Mouse (Mus musculus): ENCODE measurements around the gene Mical2. TPM values are rescaled to one million over a fixed set of nuclear protein-coding genes. Genes with fewer than 3 reads are reported as not detected.
A peak's percentile ranks its signal among the peaks of the same experiment; 100 is the strongest.

The Mical2 gene
- polyA plus RNA-seq, 1 experiment from 2014 or later: 1.9 TPM

- 81% methylated on average over 8 of the region's 8 CpGs for WGBS
- Histone ChIP-seq H3K4me2 (no peak overlapping the region), H3K27ac (replicated peaks) (no peak overlapping the region), H3K27me3 (no peaks in the 10 kb centered on the region), H3K4me3 (no peak overlapping the region), H3K9ac (no peak overlapping the region), H3K36me3 (no peaks in the 10 kb centered on the region), H3K9me3 (no peaks in the 10 kb centered on the region), H3K4me1 (replicated peaks) (no peaks in the 10 kb centered on the region; the same call in 1 of the 2 replicates)
- ATAC-seq (ENCODE audit: low read depth): no peak
These were observed 179.9 kb downstream of the Mical2 start for GRCm38 (mm10) chr7:112405578-112405977.

GRCm38 (mm10) chr7:112407597-112407996 lies 181.9 kb downstream of the Mical2 start:
- no peak for ATAC-seq (ENCODE audit: low read depth)
- Histone ChIP-seq H3K4me1 (replicated peaks) (no peaks in the 10 kb centered on the region; the same call in 1 of the 2 replicates), H3K36me3 (no peaks in the 10 kb centered on the region), H3K4me3 (no peak overlapping the region), H3K27ac (replicated peaks) (no peak overlapping the region), H3K27me3 (no peaks in the 10 kb centered on the region), H3K9me3 (no peaks in the 10 kb centered on the region), H3K4me2 (no peak overlapping the region), H3K9ac (no peak overlapping the region)
- WGBS: 65% methylated on average over 7 of the region's 7 CpGs

- Histone ChIP-seq H3K36me3 (no peaks in the 10 kb centered on the region), H3K9ac (no peak overlapping the region), H3K4me1 (replicated peaks) (no peaks in the 10 kb centered on the region; the same call in 1 of the 2 replicates), H3K4me2 (no peak overlapping the region), H3K27ac (replicated peaks) (no peak overlapping the region), H3K27me3 (no peaks in the 10 kb centered on the region), H3K4me3 (no peak overlapping the region), H3K9me3 (no peaks in the 10 kb centered on the region)
- 84% methylated on average over 3 of the region's 3 CpGs for WGBS
- no peak for ATAC-seq (ENCODE audit: low read depth)
These were observed 184.3 kb downstream of the Mical2 start for GRCm38 (mm10) chr7:112409991-112410390.

GRCm38 (mm10) chr7:112413286-112413685 lies 187.6 kb downstream of the Mical2 start:
- 72% methylated on average over 6 of the region's 6 CpGs for WGBS
- no peak for ATAC-seq (ENCODE audit: low read depth)
- no peak overlapping the region for H3K27ac ChIP-seq (replicated peaks)
- 0 out of 2 replicates have a peak, but pooled peaks cover 6% of the 10 kb centered on the region for H3K27me3 ChIP-seq
- no peak overlapping the region for H3K9ac ChIP-seq
- H3K4me1 ChIP-seq (replicated peaks): peaks cover 21% of the 10 kb centered on the region
- no peaks in the 10 kb centered on the region for H3K36me3 ChIP-seq
- H3K9me3 ChIP-seq: no peaks in the 10 kb centered on the region
- no peak overlapping the region for H3K4me3 ChIP-seq
- H3K4me2 ChIP-seq: no peak overlapping the region

- 0 out of 2 replicates have a peak, but pooled peaks cover 6% of the 10 kb centered on the region for H3K27me3 ChIP-seq
- no peaks in the 10 kb centered on the region for H3K9me3 ChIP-seq
- H3K4me3 ChIP-seq: peak overlapping the region; percentile 6; the same call in 1 of the 2 replicates
- H3K4me1 ChIP-seq (replicated peaks): peaks cover 21% of the 10 kb centered on the region
- no peaks in the 10 kb centered on the region for H3K36me3 ChIP-seq
- peak; percentile 49; the same call in 1 of the 2 replicates for ATAC-seq (ENCODE audit: low read depth)
- peak overlapping the region; percentile 54; the same call in 1 of the 2 replicates for H3K27ac ChIP-seq (replicated peaks)
- peak overlapping the region; percentile 46 for H3K9ac ChIP-seq
- WGBS: 19% methylated on average over 14 of the region's 14 CpGs
- peak overlapping the region; percentile 44 for H3K4me2 ChIP-seq
These were observed 190.4 kb downstream of the Mical2 start for GRCm38 (mm10) chr7:112416058-112416526.

- H3K4me1 ChIP-seq (replicated peaks): peaks cover 21% of the 10 kb centered on the region
- no peak overlapping the region for H3K9ac ChIP-seq
- no peaks in the 10 kb centered on the region for H3K9me3 ChIP-seq
- H3K27me3 ChIP-seq: 0 out of 2 replicates have a peak, but pooled peaks cover 6% of the 10 kb centered on the region
- H3K4me3 ChIP-seq: no peak overlapping the region
- 18% methylated on average over 7 of the region's 7 CpGs for WGBS
- peak overlapping the region; percentile 44; the same call in 1 of the 2 replicates for H3K4me2 ChIP-seq
- no peak overlapping the region for H3K27ac ChIP-seq (replicated peaks)
- ATAC-seq (ENCODE audit: low read depth): peak; percentile 12; the same call in 1 of the 2 replicates
- no peaks in the 10 kb centered on the region for H3K36me3 ChIP-seq
These were observed 191.3 kb downstream of the Mical2 start for GRCm38 (mm10) chr7:112416730-112417513.

GRCm38 (mm10) chr7:112417598-112417997 lies 191.9 kb downstream of the Mical2 start:
- 0 out of 2 replicates have a peak, but pooled peaks cover 6% of the 10 kb centered on the region for H3K27me3 ChIP-seq
- WGBS: 76% methylated on average over 4 of the region's 4 CpGs
- H3K9me3 ChIP-seq: no peaks in the 10 kb centered on the region
- no peak overlapping the region for H3K9ac ChIP-seq
- H3K4me2 ChIP-seq: no peak overlapping the region
- peaks cover 21% of the 10 kb centered on the region for H3K4me1 ChIP-seq (replicated peaks)
- H3K27ac ChIP-seq (replicated peaks): no peak overlapping the region
- no peak for ATAC-seq (ENCODE audit: low read depth)
- no peak overlapping the region for H3K4me3 ChIP-seq
- H3K36me3 ChIP-seq: no peaks in the 10 kb centered on the region

- no peak overlapping the region for H3K9ac ChIP-seq
- 89% methylated on average over 4 of the region's 4 CpGs for WGBS
- H3K36me3 ChIP-seq: no peaks in the 10 kb centered on the region
- no peak overlapping the region for H3K4me3 ChIP-seq
- no peak overlapping the region for H3K27ac ChIP-seq (replicated peaks)
- H3K4me1 ChIP-seq (replicated peaks): peaks cover 13% of the 10 kb centered on the region
- no peaks in the 10 kb centered on the region for H3K9me3 ChIP-seq
- no peak for ATAC-seq (ENCODE audit: low read depth)
- peaks cover 11% of the 10 kb centered on the region; the same call in 1 of the 2 replicates for H3K27me3 ChIP-seq
- H3K4me2 ChIP-seq: no peak overlapping the region
These were observed 197.8 kb downstream of the Mical2 start for GRCm38 (mm10) chr7:112423438-112423837.

- 62% methylated on average over 5 of the region's 5 CpGs for WGBS
- no peak overlapping the region for H3K4me3 ChIP-seq
- no peak overlapping the region for H3K9ac ChIP-seq
- H3K4me2 ChIP-seq: peak overlapping the region; percentile 91
- no peaks in the 10 kb centered on the region for H3K36me3 ChIP-seq
- H3K9me3 ChIP-seq: no peaks in the 10 kb centered on the region
- H3K27ac ChIP-seq (replicated peaks): no peak overlapping the region
- peaks cover 11% of the 10 kb centered on the region; the same call in 1 of the 2 replicates for H3K27me3 ChIP-seq
- peaks cover 21% of the 10 kb centered on the region for H3K4me1 ChIP-seq (replicated peaks)
- ATAC-seq (ENCODE audit: low read depth): no peak
These were observed 201.2 kb downstream of the Mical2 start for GRCm38 (mm10) chr7:112426811-112427210.

- 1% methylated on average over 49 of the region's 49 CpGs for WGBS
- H3K4me3 ChIP-seq: peak within 1 kb of the TSS; percentile 67
- peak; percentile 89 for ATAC-seq (ENCODE audit: low read depth)
These were observed 201.9 kb downstream of the Mical2 start, which contains the start of gene Parva for GRCm38 (mm10) chr7:112427357-112428157. TSS of gene Parva (plus strand) at chr7:112427505.

GRCm38 (mm10) chr7:112428158-112428535 lies 202.5 kb downstream of the Mical2 start:
- no peaks in the 10 kb centered on the region for H3K9me3 ChIP-seq
- peak; percentile 87 for ATAC-seq (ENCODE audit: low read depth)
- H3K36me3 ChIP-seq: no peaks in the 10 kb centered on the region
- H3K4me3 ChIP-seq: peak overlapping the region; percentile 67
- H3K9ac ChIP-seq: peak overlapping the region; percentile 83
- peak overlapping the region; percentile 91 for H3K4me2 ChIP-seq
- WGBS: under 1% methylated on average over 22 of the region's 22 CpGs
- peaks cover 11% of the 10 kb centered on the region; the same call in 1 of the 2 replicates for H3K27me3 ChIP-seq
- peak overlapping the region; percentile 91 for H3K27ac ChIP-seq (replicated peaks)
- H3K4me1 ChIP-seq (replicated peaks): peaks cover 21% of the 10 kb centered on the region

More at GRCm38 (mm10) chr7:112427357-112428157, 201.9 kb downstream of the Mical2 start, which contains the start of gene Parva:
- no peaks in the 10 kb centered on the region for H3K36me3 ChIP-seq
- peak within 1 kb of the TSS; percentile 83 for H3K9ac ChIP-seq
- H3K9me3 ChIP-seq: no peaks in the 10 kb centered on the region
- H3K4me2 ChIP-seq: peak within 1 kb of the TSS; percentile 91
- peaks cover 21% of the 10 kb centered on the region for H3K4me1 ChIP-seq (replicated peaks)
- H3K27me3 ChIP-seq: peaks cover 11% of the 10 kb centered on the region; the same call in 1 of the 2 replicates
- H3K27ac ChIP-seq (replicated peaks): peak within 1 kb of the TSS; percentile 91
